Mouse (Mus musculus): ENCODE measurements around the gene Cass4. TPM values are rescaled to one million over a fixed set of nuclear protein-coding genes. Genes with fewer than 3 reads are reported as not detected.
A peak's percentile ranks its signal among the peaks of the same experiment; 100 is the strongest.

Gene Cass4
- polyA plus RNA-seq, 1 experiment from 2014 or later: 0.36 TPM

- H3K4me1 ChIP-seq (replicated peaks): peaks cover 19% of the 10 kb centered on the region
- no peak overlapping the region for H3K27ac ChIP-seq (ENCODE audit: poor library complexity, severe bottlenecking)
- ATAC-seq (ENCODE audit: insufficient number of reproducible peaks, low FRiP score): no peak
- WGBS: 75% methylated on average over 2 of the region's 2 CpGs
- H3K36me3 ChIP-seq: no peaks in the 10 kb centered on the region
- H3K9ac ChIP-seq: no peak overlapping the region
- no peaks in the 10 kb centered on the region for H3K27me3 ChIP-seq (replicated peaks)
- no peak overlapping the region for H3K4me3 ChIP-seq
- H3K9me3 ChIP-seq (replicated peaks): no peaks in the 10 kb centered on the region
- H3K4me2 ChIP-seq: no peak overlapping the region
Measured at GRCm38 (mm10) chr2:172410686-172411085, 17.1 kb downstream of the Cass4 start.

DNA sequence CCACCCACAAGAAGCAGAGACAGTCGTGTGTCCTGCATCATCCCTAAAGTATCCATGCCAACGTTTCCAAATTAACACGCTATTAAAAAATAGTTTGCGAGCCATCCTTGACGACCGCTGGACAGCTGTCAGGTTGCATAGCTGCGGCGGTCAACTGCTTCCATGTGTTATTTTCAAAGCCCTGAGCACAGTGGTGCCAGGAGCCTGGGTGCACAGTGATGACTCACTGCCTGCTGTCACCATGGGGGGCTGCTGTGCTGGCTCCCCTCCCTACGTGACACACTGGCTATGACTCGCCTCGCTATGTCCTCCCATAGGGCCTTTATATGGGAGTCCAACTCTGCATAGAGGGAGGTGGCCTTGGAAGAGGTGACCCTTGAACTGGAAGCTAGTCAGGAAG is 17.5 kb downstream of the Cass4 start:
- Histone ChIP-seq H3K27ac (ENCODE audit: poor library complexity, severe bottlenecking) (no peak overlapping the region), H3K27me3 (replicated peaks) (no peaks in the 10 kb centered on the region), H3K4me2 (no peak overlapping the region), H3K9me3 (replicated peaks) (no peaks in the 10 kb centered on the region), H3K4me3 (no peak overlapping the region), H3K9ac (no peak overlapping the region), H3K4me1 (replicated peaks) (peaks cover 19% of the 10 kb centered on the region), H3K36me3 (no peaks in the 10 kb centered on the region)
- WGBS: 76% methylated on average over 11 of the region's 11 CpGs
- ATAC-seq (ENCODE audit: insufficient number of reproducible peaks, low FRiP score): no peak

GRCm38 (mm10) chr2:172412454-172412853 is 18.9 kb downstream of the Cass4 start:
- Histone ChIP-seq H3K27ac (ENCODE audit: poor library complexity, severe bottlenecking) (no peak overlapping the region), H3K4me1 (replicated peaks) (peaks cover 19% of the 10 kb centered on the region), H3K36me3 (no peaks in the 10 kb centered on the region), H3K4me2 (peak overlapping the region; percentile 50), H3K27me3 (replicated peaks) (peaks cover 5% of the 10 kb centered on the region; the same call in 1 of the 2 replicates), H3K9ac (no peak overlapping the region), H3K9me3 (replicated peaks) (no peaks in the 10 kb centered on the region), H3K4me3 (peak overlapping the region; percentile 14; the same call in 1 of the 2 replicates)
- no peak for ATAC-seq (ENCODE audit: insufficient number of reproducible peaks, low FRiP score)
- 4% methylated on average over 9 of the region's 9 CpGs for WGBS

DNA sequence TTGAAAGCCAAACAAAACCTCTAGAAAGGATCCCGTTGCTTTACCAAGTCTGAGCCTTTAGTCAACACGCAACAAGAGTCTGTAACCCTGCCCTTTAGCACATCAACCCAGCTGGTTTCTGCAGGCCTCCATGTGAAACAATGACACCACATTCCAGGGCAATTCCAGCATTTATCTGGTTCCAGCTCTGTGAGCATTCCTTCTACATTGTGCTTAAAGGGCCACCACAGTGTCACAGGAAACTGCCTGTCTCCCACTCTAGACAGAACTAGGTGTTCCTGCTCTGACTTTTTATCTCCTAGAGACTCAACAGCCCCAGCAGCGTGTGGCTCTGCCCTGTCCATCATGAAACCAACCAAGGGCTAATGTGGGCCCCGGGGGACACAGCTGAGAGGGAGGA is 19.7 kb downstream of the Cass4 start:
- Histone ChIP-seq H3K9ac (no peak overlapping the region), H3K4me2 (no peak overlapping the region), H3K4me1 (replicated peaks) (peaks cover 19% of the 10 kb centered on the region), H3K36me3 (no peaks in the 10 kb centered on the region), H3K27me3 (replicated peaks) (peaks cover 5% of the 10 kb centered on the region; the same call in 1 of the 2 replicates), H3K9me3 (replicated peaks) (no peaks in the 10 kb centered on the region), H3K4me3 (no peak overlapping the region), H3K27ac (ENCODE audit: poor library complexity, severe bottlenecking) (0 out of 2 replicates have a peak overlapping the region, but pooled peaks have one; percentile 4)
- ATAC-seq (ENCODE audit: insufficient number of reproducible peaks, low FRiP score): peak; percentile 70
- 18% methylated on average over 4 of the region's 4 CpGs for WGBS

- no peaks in the 10 kb centered on the region for H3K36me3 ChIP-seq
- 51% methylated on average over 5 of the region's 5 CpGs for WGBS
Measured at GRCm38 (mm10) chr2:172413894-172414293, 20.3 kb downstream of the Cass4 start.

GRCm38 (mm10) chr2:172416218-172416617 is 22.6 kb downstream of the Cass4 start:
- H3K27me3 ChIP-seq (replicated peaks): peaks cover 5% of the 10 kb centered on the region; the same call in 1 of the 2 replicates
- H3K4me3 ChIP-seq: no peak overlapping the region
- H3K9ac ChIP-seq: no peak overlapping the region
- no peak for ATAC-seq (ENCODE audit: insufficient number of reproducible peaks, low FRiP score)
- no peak overlapping the region for H3K27ac ChIP-seq (ENCODE audit: poor library complexity, severe bottlenecking)
- H3K4me2 ChIP-seq: no peak overlapping the region
- H3K9me3 ChIP-seq (replicated peaks): no peaks in the 10 kb centered on the region
- H3K4me1 ChIP-seq (replicated peaks): peaks cover 17% of the 10 kb centered on the region
- H3K36me3 ChIP-seq: no peaks in the 10 kb centered on the region
- WGBS: 52% methylated on average over 12 of the region's 12 CpGs

More at GRCm38 (mm10) chr2:172413894-172414293, 20.3 kb downstream of the Cass4 start:
- peaks cover 19% of the 10 kb centered on the region for H3K4me1 ChIP-seq (replicated peaks)
- H3K27ac ChIP-seq (ENCODE audit: poor library complexity, severe bottlenecking): 0 out of 2 replicates have a peak overlapping the region, but pooled peaks have one; percentile 4
- no peaks in the 10 kb centered on the region for H3K9me3 ChIP-seq (replicated peaks)
- H3K27me3 ChIP-seq (replicated peaks): peaks cover 5% of the 10 kb centered on the region; the same call in 1 of the 2 replicates
- H3K4me3 ChIP-seq: no peak overlapping the region
- H3K9ac ChIP-seq: no peak overlapping the region
- ATAC-seq (ENCODE audit: insufficient number of reproducible peaks, low FRiP score): no peak
- no peak overlapping the region for H3K4me2 ChIP-seq

- Histone ChIP-seq H3K36me3 (no peaks in the 10 kb centered on the region), H3K27ac (ENCODE audit: poor library complexity, severe bottlenecking) (no peak overlapping the region), H3K9ac (no peak overlapping the region), H3K4me3 (no peak overlapping the region), H3K4me2 (no peak overlapping the region), H3K27me3 (replicated peaks) (peaks cover 5% of the 10 kb centered on the region; the same call in 1 of the 2 replicates), H3K4me1 (replicated peaks) (peaks cover 16% of the 10 kb centered on the region), H3K9me3 (replicated peaks) (no peaks in the 10 kb centered on the region)
- no peak for ATAC-seq (ENCODE audit: insufficient number of reproducible peaks, low FRiP score)
- 90% methylated on average over 5 of the region's 5 CpGs for WGBS
Measured at GRCm38 (mm10) chr2:172416876-172417275, 23.3 kb downstream of the Cass4 start.

- Histone ChIP-seq H3K4me1 (replicated peaks) (peaks cover 7% of the 10 kb centered on the region), H3K27me3 (replicated peaks) (peaks cover 5% of the 10 kb centered on the region; the same call in 1 of the 2 replicates), H3K27ac (ENCODE audit: poor library complexity, severe bottlenecking) (no peak overlapping the region), H3K9me3 (replicated peaks) (no peaks in the 10 kb centered on the region), H3K9ac (no peak overlapping the region), H3K36me3 (no peaks in the 10 kb centered on the region), H3K4me2 (no peak overlapping the region), H3K4me3 (no peak overlapping the region)
- WGBS: 82% methylated on average over 5 of the region's 5 CpGs
- no peak for ATAC-seq (ENCODE audit: insufficient number of reproducible peaks, low FRiP score)
Measured at GRCm38 (mm10) chr2:172418208-172418607, 24.6 kb downstream of the Cass4 start.

GRCm38 (mm10) chr2:172430609-172431008 is 37.0 kb downstream of the Cass4 start:
- 4% methylated on average over 1 of the region's 1 CpGs for WGBS
- Histone ChIP-seq H3K9me3 (replicated peaks) (no peaks in the 10 kb centered on the region), H3K27ac (ENCODE audit: poor library complexity, severe bottlenecking) (peak overlapping the region; percentile 65), H3K36me3 (no peaks in the 10 kb centered on the region), H3K4me3 (no peak overlapping the region), H3K27me3 (replicated peaks) (peaks cover 6% of the 10 kb centered on the region), H3K9ac (no peak overlapping the region), H3K4me1 (replicated peaks) (peaks cover 14% of the 10 kb centered on the region), H3K4me2 (no peak overlapping the region)
- peak; percentile 90 for ATAC-seq (ENCODE audit: insufficient number of reproducible peaks, low FRiP score)

DNA sequence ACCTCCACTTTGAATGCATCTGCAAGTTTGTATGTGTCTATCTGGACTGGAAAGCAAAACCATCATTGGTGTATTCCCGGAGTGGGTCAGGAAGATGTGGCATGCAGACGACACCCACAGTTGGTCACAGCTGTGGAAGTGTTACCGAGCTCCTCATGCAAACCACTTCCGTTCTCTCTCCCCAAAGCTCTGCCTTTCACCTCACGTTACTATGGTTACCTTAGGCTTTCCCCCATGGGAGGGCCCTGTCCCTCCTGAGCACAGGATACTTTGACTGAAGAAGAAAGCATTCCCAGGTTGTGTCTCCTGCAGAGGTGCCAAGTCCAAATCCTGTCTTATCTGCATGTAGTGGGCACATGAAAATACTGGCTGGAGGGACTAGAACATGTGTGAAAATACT is 40.2 kb downstream of the Cass4 start:
- Histone ChIP-seq H3K9me3 (replicated peaks) (no peaks in the 10 kb centered on the region), H3K4me1 (replicated peaks) (peaks cover 14% of the 10 kb centered on the region), H3K4me3 (no peak overlapping the region), H3K27ac (ENCODE audit: poor library complexity, severe bottlenecking) (no peak overlapping the region), H3K9ac (no peak overlapping the region), H3K36me3 (no peaks in the 10 kb centered on the region), H3K27me3 (replicated peaks) (no peaks in the 10 kb centered on the region), H3K4me2 (no peak overlapping the region)
- WGBS: 45% methylated on average over 5 of the region's 5 CpGs
- no peak for ATAC-seq (ENCODE audit: insufficient number of reproducible peaks, low FRiP score)

GRCm38 (mm10) chr2:172437371-172437952 is 43.9 kb downstream of the Cass4 start:
- Histone ChIP-seq H3K4me2 (no peak overlapping the region), H3K27ac (ENCODE audit: poor library complexity, severe bottlenecking) (no peak overlapping the region), H3K9ac (no peak overlapping the region), H3K36me3 (no peaks in the 10 kb centered on the region), H3K4me1 (replicated peaks) (peaks cover 15% of the 10 kb centered on the region), H3K27me3 (replicated peaks) (no peaks in the 10 kb centered on the region), H3K4me3 (no peak overlapping the region), H3K9me3 (replicated peaks) (no peaks in the 10 kb centered on the region)
- 60% methylated on average over 16 of the region's 16 CpGs for WGBS
- no peak for ATAC-seq (ENCODE audit: insufficient number of reproducible peaks, low FRiP score)
